Mouse (Mus musculus) kidney, embryonic 16.5 days (tissue): Measurements from ENCODE around the gene 1190005I06Rik. TPM values are rescaled to one million over a fixed set of nuclear protein-coding genes. Genes with fewer than 3 reads are reported as not detected.

ENCODE experiments used
- ATAC-seq: fragments of 200-750 bp; cut with Nextera tagmentation; 2 replicates; pipeline ENCODE4 v1.8.0; 2017; ENCODE audit warnings: moderate TSS enrichment; ENCODE audit not compliant: low FRiP score, low TSS enrichment
- H3K27ac ChIP-seq: fragments of 300-500 bp; sonication (generic); 2 replicates; pipeline ENCODE4 v1.5.1; 2014; ENCODE audit warnings: low read length
- H3K27me3 ChIP-seq: fragments of 300-500 bp; sonication (generic); 2 replicates; pipeline ENCODE4 v1.6.1; 2014; ENCODE audit warnings: low read length, control low read depth, mixed read lengths; ENCODE audit not compliant: insufficient read depth
- H3K36me3 ChIP-seq: fragments of 300-500 bp; sonication (generic); 2 replicates; pipeline ENCODE4 v1.6.1; 2014; ENCODE audit warnings: low read length, control low read depth, mixed read lengths; ENCODE audit not compliant: insufficient read depth
- H3K4me1 ChIP-seq: fragments of 300-500 bp; sonication (generic); 2 replicates; pipeline ENCODE4 v1.6.1; 2014; ENCODE audit warnings: low read length, control low read depth, mixed read lengths; ENCODE audit not compliant: insufficient read depth
- H3K4me2 ChIP-seq: fragments of 300-500 bp; sonication (generic); replicated peaks from 2 replicates; pipeline ENCODE4 v1.6.1; 2014; ENCODE audit warnings: low read depth, low read length
- H3K4me3 ChIP-seq: fragments of 300-500 bp; sonication (generic); 2 replicates; pipeline ENCODE4 v1.5.1; 2014; ENCODE audit warnings: mild to moderate bottlenecking, low read length
- H3K9ac ChIP-seq: fragments of 300-500 bp; sonication (generic); replicated peaks from 2 replicates; pipeline ENCODE4 v1.6.1; 2014; ENCODE audit warnings: low read length
- H3K9me3 ChIP-seq: fragments of 300-500 bp; sonication (generic); 2 replicates; pipeline ENCODE4 v1.6.1; 2016; ENCODE audit warnings: low read length, control low read depth
- WGBS: fragments of 180-500 bp; shearing (Covaris S2); extraction: QIAGEN DNeasy Blood & Tissue Kit; methylation state at CpG from one replicate; pipeline ENCODE4 v1.1.7; 2014; 5-methylcytosine and 5-hydroxymethylcytosine counted together
- polyA plus RNA-seq: library from polyadenylated mRNA; unstranded; fragments of >200 nt; fragmentation: Nextera tagmentation; extraction: Ambion mirVana; gene quantifications from 2 replicates; pipeline ENCODE4 v1.2.1, GENCODE M21; 2015

Gene 1190005I06Rik
- polyA plus RNA-seq, 1 experiment from 2014 or later, result 2.4 TPM

GRCm38 (mm10) chr8:120571561-120571960 lies 75.9 kb downstream of the 1190005I06Rik start:
- H3K27ac ChIP-seq, result no peak overlapping the region
- H3K4me2 ChIP-seq, result no peak overlapping the region
- H3K4me3 ChIP-seq, result no peak overlapping the region
- peaks cover 94% of the 10 kb centered on the region for H3K36me3 ChIP-seq
- H3K4me1 ChIP-seq, result peaks cover 35% of the 10 kb centered on the region
- no peak for ATAC-seq
- H3K9ac ChIP-seq, result no peak overlapping the region
- H3K9me3 ChIP-seq, result 0 out of 2 replicates have a peak, but pooled peaks cover 6% of the 10 kb centered on the region
- no peaks in the 10 kb centered on the region for H3K27me3 ChIP-seq
- WGBS, result 86% methylated on average over 8 of the region's 8 CpGs

- Histone ChIP-seq H3K36me3 (peaks cover 84% of the 10 kb centered on the region), H3K9ac (no peak overlapping the region), H3K4me2 (no peak overlapping the region), H3K27me3 (no peaks in the 10 kb centered on the region), H3K27ac (no peak overlapping the region), H3K4me3 (no peak overlapping the region), H3K9me3 (0 out of 2 replicates have a peak, but pooled peaks cover 6% of the 10 kb centered on the region), H3K4me1 (peaks cover 29% of the 10 kb centered on the region)
- 54% methylated on average over 13 of the region's 13 CpGs for whole genome bisulfite sequencing
- ATAC-seq, result no peak; the same call in 1 of the 2 replicates
Observed at GRCm38 (mm10) chr8:120569939-120570715, 77.3 kb downstream of the 1190005I06Rik start.

GRCm38 (mm10) chr8:120569123-120569522 lies 78.3 kb downstream of the 1190005I06Rik start:
- 93% methylated on average over 14 of the region's 17 CpGs for WGBS
- 0 out of 2 replicates have a peak, but pooled peaks cover 6% of the 10 kb centered on the region for H3K9me3 ChIP-seq
- peaks cover 30% of the 10 kb centered on the region for H3K4me1 ChIP-seq
- H3K9ac ChIP-seq, result no peak overlapping the region
- H3K4me3 ChIP-seq, result no peak overlapping the region
- H3K36me3 ChIP-seq, result peaks cover 74% of the 10 kb centered on the region
- no peak for ATAC-seq
- H3K27me3 ChIP-seq, result no peaks in the 10 kb centered on the region
- no peak overlapping the region for H3K4me2 ChIP-seq
- H3K27ac ChIP-seq, result no peak overlapping the region

- no peak overlapping the region for H3K4me3 ChIP-seq
- 0 out of 2 replicates have a peak, but pooled peaks cover 6% of the 10 kb centered on the region for H3K9me3 ChIP-seq
- no peaks in the 10 kb centered on the region for H3K27me3 ChIP-seq
- no peak for ATAC-seq
- no peak overlapping the region for H3K27ac ChIP-seq
- H3K4me1 ChIP-seq, result peaks cover 30% of the 10 kb centered on the region
- WGBS, result 95% methylated on average over 37 of the region's 37 CpGs
- H3K9ac ChIP-seq, result no peak overlapping the region
- H3K4me2 ChIP-seq, result no peak overlapping the region
- H3K36me3 ChIP-seq, result peaks cover 66% of the 10 kb centered on the region
Observed at GRCm38 (mm10) chr8:120568164-120568798, 79.2 kb downstream of the 1190005I06Rik start.

GRCm38 (mm10) chr8:120567731-120568130 lies 79.7 kb downstream of the 1190005I06Rik start:
- Histone ChIP-seq H3K27ac (no peak overlapping the region), H3K9me3 (0 out of 2 replicates have a peak, but pooled peaks cover 6% of the 10 kb centered on the region), H3K27me3 (no peaks in the 10 kb centered on the region), H3K36me3 (peaks cover 60% of the 10 kb centered on the region), H3K4me1 (peaks cover 31% of the 10 kb centered on the region), H3K9ac (no peak overlapping the region), H3K4me2 (no peak overlapping the region), H3K4me3 (no peak overlapping the region)
- WGBS, result 94% methylated on average over 17 of the region's 17 CpGs
- no peak for ATAC-seq

- Histone ChIP-seq H3K4me3 (no peak overlapping the region), H3K4me1 (peaks cover 42% of the 10 kb centered on the region), H3K36me3 (peaks cover 50% of the 10 kb centered on the region), H3K9ac (no peak overlapping the region), H3K9me3 (0 out of 2 replicates have a peak, but pooled peaks cover 6% of the 10 kb centered on the region), H3K27me3 (no peaks in the 10 kb centered on the region), H3K27ac (no peak overlapping the region), H3K4me2 (no peak overlapping the region)
- ATAC-seq, result no peak
- 85% methylated on average over 8 of the region's 8 CpGs for whole genome bisulfite sequencing
Observed at GRCm38 (mm10) chr8:120566681-120567080, 80.8 kb downstream of the 1190005I06Rik start.

- no peak for ATAC-seq
- peaks cover 37% of the 10 kb centered on the region for H3K36me3 ChIP-seq
- H3K9ac ChIP-seq, result no peak overlapping the region
- peaks cover 54% of the 10 kb centered on the region for H3K4me1 ChIP-seq
- no peak overlapping the region for H3K4me2 ChIP-seq
- WGBS, result 35% methylated on average over 7 of the region's 7 CpGs
- H3K27me3 ChIP-seq, result no peaks in the 10 kb centered on the region
- H3K4me3 ChIP-seq, result no peak overlapping the region
- H3K9me3 ChIP-seq, result 0 out of 2 replicates have a peak, but pooled peaks cover 6% of the 10 kb centered on the region
- no peak overlapping the region for H3K27ac ChIP-seq
Observed at GRCm38 (mm10) chr8:120565151-120565711, 82.2 kb downstream of the 1190005I06Rik start.

GRCm38 (mm10) chr8:120563851-120564837 lies 83.3 kb downstream of the 1190005I06Rik start:
- Histone ChIP-seq H3K36me3 (peaks cover 29% of the 10 kb centered on the region), H3K27me3 (no peaks in the 10 kb centered on the region), H3K4me1 (peaks cover 65% of the 10 kb centered on the region), H3K27ac (peak overlapping the region; percentile 75), H3K9ac (no peak overlapping the region), H3K9me3 (0 out of 2 replicates have a peak, but pooled peaks cover 6% of the 10 kb centered on the region), H3K4me3 (no peak overlapping the region), H3K4me2 (peak overlapping the region; percentile 11; the same call in 1 of the 2 replicates)
- WGBS, result 22% methylated on average over 20 of the region's 20 CpGs
- ATAC-seq, result peak; percentile 49

GRCm38 (mm10) chr8:120563348-120563724 lies 84.1 kb downstream of the 1190005I06Rik start:
- Histone ChIP-seq H3K36me3 (peaks cover 20% of the 10 kb centered on the region), H3K9me3 (0 out of 2 replicates have a peak, but pooled peaks cover 6% of the 10 kb centered on the region), H3K27ac (peak overlapping the region; percentile 75), H3K4me3 (no peak overlapping the region), H3K4me1 (peaks cover 70% of the 10 kb centered on the region), H3K9ac (no peak overlapping the region; the same call in 1 of the 2 replicates), H3K4me2 (no peak overlapping the region), H3K27me3 (no peaks in the 10 kb centered on the region)
- no peak; the same call in 1 of the 2 replicates for ATAC-seq
- WGBS, result 12% methylated on average over 8 of the region's 8 CpGs
